Mouse (Mus musculus) lung, adult 2 months (tissue): Measurements from ENCODE around the gene Rnf144b.

Experiments used
- CTCF ChIP-seq: fragments of 200-500 bp; IDR thresholded peaks from 2 replicates; pipeline ENCODE4 v1.5.1; 2011; ENCODE audit warnings: mild to moderate bottlenecking, low read length, control low read depth; ENCODE audit not compliant: insufficient read depth
- POLR2A ChIP-seq: fragments of 200-500 bp; IDR thresholded peaks from 2 replicates; pipeline ENCODE4 v1.6.1; 2011; ENCODE audit warnings: low read depth, mild to moderate bottlenecking, control low read depth, low read length, borderline replicate concordance; ENCODE audit errors: extremely low read depth

- TF ChIP-seq POLR2A (no peak), CTCF (no peak)
Measured at GRCm38 (mm10) chr13:47244771-47245170, 122.3 kb downstream of the Rnf144b start.
